Mouse (Mus musculus) lung, adult 10 weeks (tissue): Measurements from ENCODE around the gene Crhbp. TPM values are rescaled to one million over a fixed set of nuclear protein-coding genes. Genes with fewer than 3 reads are reported as not detected.

ENCODE experiments used
- polyA plus RNA-seq: library from polyadenylated mRNA; stranded (reverse); fragments of 350-450 nt; fragmentation: Illumina TruSeq; extraction: RNeasy Lipid Tissue Mini Kit (QIAGEN cat#74804); gene quantifications from one replicate; pipeline ENCODE4 v1.2.3, GENCODE M21; 2014; ENCODE audit warnings: low read depth, low replicate concordance; ENCODE audit not compliant: insufficient read depth

Gene Crhbp
- not detected for polyA plus RNA-seq

GRCm38 (mm10) chr13:95444824-95445223 lies at the start of gene Crhbp:
Crhbp (minus strand) TSS chr13:95444924.

GRCm38 (mm10) chr13:95478671-95479413 lies 34.1 kb upstream of the Crhbp start, which contains the start of gene S100z:
S100z (minus strand) TSS chr13:95478721.

Other genes with a start within 250 kb of the Crhbp start
- 21.1 TPM for gene Pde8b, start 194.6 kb downstream of the Crhbp start, polyA plus RNA-seq
- gene Zbed3, start 121.3 kb downstream of the Crhbp start, polyA plus RNA-seq, result 8.1 TPM
- 19.1 TPM for gene Aggf1, start 69.6 kb downstream of the Crhbp start, polyA plus RNA-seq
- 0.94 TPM for gene S100z, start 33.8 kb upstream of the Crhbp start, polyA plus RNA-seq
- 7.2 TPM for gene F2rl1, start 80.3 kb upstream of the Crhbp start, polyA plus RNA-seq
- 100 TPM for gene F2r, start 173.6 kb upstream of the Crhbp start, polyA plus RNA-seq